Mouse (Mus musculus): ENCODE results near the gene Olfr1089.

Gene Olfr1089

GRCm38 (mm10) chr2:86733601-86734000 is at the start of gene Olfr1089:
TSS of gene Olfr1089 (minus strand) at chr2:86733701.
- no peak for DNase-seq (ENCODE audit: low read depth, low spot score)

- DNase-seq (ENCODE audit: low read depth, low spot score): no peak
These were observed 48.7 kb upstream of the Olfr1089 start, which contains the start of gene Olfr1093 for GRCm38 (mm10) chr2:86782179-86782578. TSS of gene Olfr1093 (plus strand) at chr2:86782479.

- DNase-seq (ENCODE audit: low read depth, low spot score): no peak
These were observed 27.5 kb upstream of the Olfr1089 start for GRCm38 (mm10) chr2:86761050-86761449.

- no peak for DNase-seq (ENCODE audit: low read depth, low spot score)
These were observed 25.4 kb upstream of the Olfr1089 start, which contains the start of gene Olfr1090 for GRCm38 (mm10) chr2:86758893-86759292. TSS of gene Olfr1090 (minus strand) at chr2:86758993.

- DNase-seq (ENCODE audit: low read depth, low spot score): no peak
These were observed 35.2 kb downstream of the Olfr1089 start, which contains the start of gene Olfr1087 for GRCm38 (mm10) chr2:86698295-86698694. TSS of gene Olfr1087 (minus strand) at chr2:86698395.
